Mouse (Mus musculus) hindbrain, embryonic 13.5 days (tissue): ENCODE measurements around the gene Ddah1. TPM values are rescaled to one million over a fixed set of nuclear protein-coding genes. Genes with fewer than 3 reads are reported as not detected.

Source experiments
- ATAC-seq: fragments of 200-750 bp; cut with Nextera tagmentation; 2 replicates; pipeline ENCODE4 v1.8.0; 2017; ENCODE audit warnings: moderate TSS enrichment; ENCODE audit not compliant: low FRiP score
- H3K27ac ChIP-seq: fragments of 300-500 bp; sonication (generic); 2 replicates; pipeline ENCODE4 v1.5.1; 2015; ENCODE audit warnings: inconsistent platforms, mild to moderate bottlenecking, moderate library complexity
- H3K27me3 ChIP-seq: fragments of 300-500 bp; sonication (generic); 2 replicates; pipeline ENCODE4 v1.6.1; 2015; ENCODE audit warnings: mild to moderate bottlenecking, inconsistent platforms
- H3K36me3 ChIP-seq: fragments of 300-500 bp; sonication (generic); 2 replicates; pipeline ENCODE4 v1.6.1; 2015; ENCODE audit warnings: mild to moderate bottlenecking, inconsistent platforms
- H3K4me1 ChIP-seq: fragments of 300-500 bp; sonication (generic); replicated peaks from 2 replicates; pipeline ENCODE4 v1.6.1; 2015; ENCODE audit warnings: inconsistent platforms
- H3K4me2 ChIP-seq: fragments of 300-500 bp; sonication (generic); 2 replicates; pipeline ENCODE4 v1.6.1; 2015; ENCODE audit warnings: inconsistent platforms, mild to moderate bottlenecking, moderate library complexity
- H3K4me3 ChIP-seq: fragments of 300-500 bp; sonication (generic); 2 replicates; pipeline ENCODE4 v1.5.1; 2015; ENCODE audit warnings: mild to moderate bottlenecking, inconsistent platforms
- H3K9ac ChIP-seq: fragments of 300-500 bp; sonication (generic); 2 replicates; pipeline ENCODE4 v1.6.1; 2015; ENCODE audit warnings: mild to moderate bottlenecking, inconsistent platforms
- H3K9me3 ChIP-seq: fragments of 300-500 bp; sonication (generic); 2 replicates; pipeline ENCODE4 v1.6.1; 2016; ENCODE audit warnings: inconsistent platforms
- WGBS: fragments of 180-500 bp; shearing (Covaris S2); methylation state at CpG from one replicate; pipeline ENCODE4 v1.1.7; 2015; 5-methylcytosine and 5-hydroxymethylcytosine counted together
- polyA plus RNA-seq: library from polyadenylated mRNA; unstranded; fragments of >200 nt; fragmentation: Nextera tagmentation; extraction: Ambion mirVana; gene quantifications from 2 replicates; pipeline ENCODE4 v1.2.1, GENCODE M21; 2015

Ddah1 gene
- polyA plus RNA-seq, 1 experiment from 2014 or later, result 75.7 TPM

- Histone ChIP-seq H3K4me3 (no peak overlapping the region), H3K36me3 (no peaks in the 10 kb centered on the region), H3K27ac (no peak overlapping the region), H3K27me3 (no peaks in the 10 kb centered on the region), H3K9me3 (no peaks in the 10 kb centered on the region), H3K9ac (no peak overlapping the region), H3K4me2 (no peak overlapping the region), H3K4me1 (peaks cover 10% of the 10 kb centered on the region; the same call in 1 of the 2 replicates)
- no peak for ATAC-seq
- WGBS, result 75% methylated on average over 9 of the region's 9 CpGs
Observed at GRCm38 (mm10) chr3:145743476-145744027, 14.9 kb upstream of the Ddah1 start.

- ATAC-seq, result no peak
- Histone ChIP-seq H3K4me3 (no peak overlapping the region), H3K9ac (no peak overlapping the region), H3K36me3 (no peaks in the 10 kb centered on the region), H3K27me3 (no peaks in the 10 kb centered on the region), H3K27ac (no peak overlapping the region), H3K4me1 (peaks cover under 1% of the 10 kb centered on the region; the same call in 1 of the 2 replicates), H3K4me2 (no peak overlapping the region), H3K9me3 (no peaks in the 10 kb centered on the region)
- 84% methylated on average over 1 of the region's 1 CpGs for whole genome bisulfite sequencing
Observed at GRCm38 (mm10) chr3:145748626-145749025, 9.8 kb upstream of the Ddah1 start.

GRCm38 (mm10) chr3:145756457-145756856, 2.0 kb upstream of the Ddah1 start:
- WGBS, result 77% methylated on average over 8 of the region's 8 CpGs

GRCm38 (mm10) chr3:145757177-145757576, 1.3 kb upstream of the Ddah1 start:
- Histone ChIP-seq H3K36me3 (no peaks in the 10 kb centered on the region), H3K4me1 (peaks cover 34% of the 10 kb centered on the region), H3K9ac (no peak overlapping the region), H3K27me3 (peaks cover 8% of the 10 kb centered on the region; the same call in 1 of the 2 replicates), H3K9me3 (no peaks in the 10 kb centered on the region), H3K4me3 (no peak overlapping the region), H3K4me2 (no peak overlapping the region), H3K27ac (no peak overlapping the region)
- 72% methylated on average over 8 of the region's 8 CpGs for whole genome bisulfite sequencing
- ATAC-seq, result no peak

More at GRCm38 (mm10) chr3:145756457-145756856, 2.0 kb upstream of the Ddah1 start:
- no peaks in the 10 kb centered on the region for H3K9me3 ChIP-seq
- ATAC-seq, result no peak
- H3K9ac ChIP-seq, result no peak overlapping the region
- H3K36me3 ChIP-seq, result no peaks in the 10 kb centered on the region
- H3K27ac ChIP-seq, result no peak overlapping the region
- peaks cover 30% of the 10 kb centered on the region for H3K4me1 ChIP-seq
- H3K27me3 ChIP-seq, result peaks cover 8% of the 10 kb centered on the region; the same call in 1 of the 2 replicates
- no peak overlapping the region for H3K4me2 ChIP-seq
- H3K4me3 ChIP-seq, result no peak overlapping the region

GRCm38 (mm10) chr3:145757844-145758243, 631 bp upstream of the Ddah1 start:
- Histone ChIP-seq H3K27ac (no peak overlapping the region), H3K4me3 (peak overlapping the region; percentile 71; the same call in 1 of the 2 replicates), H3K4me1 (peaks cover 34% of the 10 kb centered on the region), H3K9ac (no peak overlapping the region), H3K27me3 (peaks cover 8% of the 10 kb centered on the region; the same call in 1 of the 2 replicates), H3K4me2 (peak overlapping the region; percentile 91), H3K36me3 (no peaks in the 10 kb centered on the region), H3K9me3 (no peaks in the 10 kb centered on the region)
- no peak for ATAC-seq
- 51% methylated on average over 4 of the region's 4 CpGs for WGBS

GRCm38 (mm10) chr3:145759379-145760209, 1.1 kb downstream of the Ddah1 start:
- 9% methylated on average over 14 of the region's 14 CpGs for WGBS
- Histone ChIP-seq H3K9ac (peak overlapping the region; percentile 94), H3K9me3 (no peaks in the 10 kb centered on the region), H3K27me3 (peaks cover 12% of the 10 kb centered on the region; the same call in 1 of the 2 replicates), H3K4me2 (peak overlapping the region; percentile 91), H3K4me3 (peak overlapping the region; percentile 71), H3K4me1 (peaks cover 37% of the 10 kb centered on the region), H3K36me3 (no peaks in the 10 kb centered on the region), H3K27ac (peak overlapping the region; percentile 92)
- peak; percentile 71; the same call in 1 of the 2 replicates for ATAC-seq

DNA sequence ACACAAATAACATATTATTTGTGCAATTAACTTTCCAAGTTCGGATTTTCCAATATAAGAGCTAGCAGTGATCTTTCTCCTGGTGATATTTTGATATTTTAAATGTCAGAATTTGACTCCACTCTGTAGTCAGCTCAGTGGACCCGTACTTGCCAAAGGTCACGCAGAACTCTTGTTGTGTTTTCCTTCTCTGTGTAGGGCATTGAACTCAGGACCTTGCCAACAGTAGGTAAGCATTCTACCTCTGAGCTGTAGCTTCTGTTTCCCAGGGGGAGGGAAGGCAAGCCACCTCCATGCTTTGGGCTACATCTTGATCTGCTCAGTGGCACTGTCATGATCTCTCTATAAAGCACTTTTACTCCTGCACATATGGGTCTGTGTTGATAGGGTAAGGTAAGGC, 2.1 kb downstream of the Ddah1 start:
- Histone ChIP-seq H3K4me3 (0 out of 2 replicates have a peak overlapping the region, but pooled peaks have one; percentile 71), H3K36me3 (no peaks in the 10 kb centered on the region), H3K9me3 (no peaks in the 10 kb centered on the region), H3K4me2 (peak overlapping the region; percentile 91), H3K27ac (no peak overlapping the region), H3K4me1 (peaks cover 46% of the 10 kb centered on the region), H3K9ac (no peak overlapping the region), H3K27me3 (peaks cover 12% of the 10 kb centered on the region; the same call in 1 of the 2 replicates)
- 94% methylated on average over 3 of the region's 3 CpGs for WGBS
- ATAC-seq, result no peak

GRCm38 (mm10) chr3:145761501-145762170, 3.2 kb downstream of the Ddah1 start:
- H3K4me2 ChIP-seq, result no peak overlapping the region
- H3K4me3 ChIP-seq, result no peak overlapping the region
- H3K27ac ChIP-seq, result no peak overlapping the region
- H3K9ac ChIP-seq, result no peak overlapping the region
- H3K9me3 ChIP-seq, result no peaks in the 10 kb centered on the region
- H3K4me1 ChIP-seq, result peaks cover 53% of the 10 kb centered on the region
- WGBS, result 61% methylated on average over 3 of the region's 3 CpGs
- ATAC-seq, result no peak
- peaks cover 12% of the 10 kb centered on the region; the same call in 1 of the 2 replicates for H3K27me3 ChIP-seq
- no peaks in the 10 kb centered on the region for H3K36me3 ChIP-seq

DNA sequence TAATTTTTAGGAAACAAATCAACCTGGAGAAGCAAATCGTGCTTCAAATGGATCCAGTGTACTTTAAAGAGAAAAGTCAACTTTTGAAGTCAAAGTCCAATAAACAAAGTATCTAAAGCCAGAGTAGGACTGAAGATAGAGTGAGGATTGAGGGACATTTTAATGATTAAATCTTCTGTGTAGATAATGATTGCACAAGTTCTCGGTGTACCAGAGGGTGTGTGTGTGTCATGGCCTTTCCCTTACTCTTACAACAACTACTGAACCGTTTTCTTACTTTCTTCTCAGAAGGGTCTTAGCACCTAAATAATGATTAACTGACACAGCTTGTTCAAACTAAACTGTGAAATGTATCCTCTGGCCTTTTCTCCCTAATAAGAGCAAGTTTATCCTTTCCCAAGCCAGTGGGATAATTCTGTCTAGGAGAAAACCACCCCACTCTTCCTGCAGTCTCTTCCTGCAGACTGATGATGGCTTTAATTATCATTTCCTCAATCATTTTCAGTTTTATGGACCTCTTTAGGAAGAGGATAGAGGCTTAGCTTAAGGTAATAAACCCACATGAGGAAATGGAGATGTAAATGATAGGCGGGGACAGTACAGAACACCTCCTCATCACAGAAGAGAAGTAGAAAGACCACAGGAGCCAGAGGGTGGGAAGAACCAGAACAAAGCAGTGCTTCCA, 4.6 kb downstream of the Ddah1 start:
- 87% methylated on average over 4 of the region's 4 CpGs for WGBS
- no peaks in the 10 kb centered on the region for H3K36me3 ChIP-seq
- no peak for ATAC-seq

GRCm38 (mm10) chr3:145763642-145763972, 5.1 kb downstream of the Ddah1 start:
- 92% methylated on average over 3 of the region's 3 CpGs for WGBS
- Histone ChIP-seq H3K9ac (no peak overlapping the region), H3K27ac (no peak overlapping the region), H3K4me1 (peaks cover 45% of the 10 kb centered on the region), H3K27me3 (peaks cover 7% of the 10 kb centered on the region; the same call in 1 of the 2 replicates), H3K4me2 (no peak overlapping the region), H3K9me3 (no peaks in the 10 kb centered on the region), H3K4me3 (no peak overlapping the region), H3K36me3 (no peaks in the 10 kb centered on the region)
- ATAC-seq, result no peak

More for the DNA sequence above, 4.6 kb downstream of the Ddah1 start:
- Histone ChIP-seq H3K27ac (no peak overlapping the region), H3K27me3 (peaks cover 7% of the 10 kb centered on the region; the same call in 1 of the 2 replicates), H3K9ac (no peak overlapping the region), H3K9me3 (no peaks in the 10 kb centered on the region), H3K4me1 (peaks cover 48% of the 10 kb centered on the region), H3K4me3 (no peak overlapping the region), H3K4me2 (no peak overlapping the region)

DNA sequence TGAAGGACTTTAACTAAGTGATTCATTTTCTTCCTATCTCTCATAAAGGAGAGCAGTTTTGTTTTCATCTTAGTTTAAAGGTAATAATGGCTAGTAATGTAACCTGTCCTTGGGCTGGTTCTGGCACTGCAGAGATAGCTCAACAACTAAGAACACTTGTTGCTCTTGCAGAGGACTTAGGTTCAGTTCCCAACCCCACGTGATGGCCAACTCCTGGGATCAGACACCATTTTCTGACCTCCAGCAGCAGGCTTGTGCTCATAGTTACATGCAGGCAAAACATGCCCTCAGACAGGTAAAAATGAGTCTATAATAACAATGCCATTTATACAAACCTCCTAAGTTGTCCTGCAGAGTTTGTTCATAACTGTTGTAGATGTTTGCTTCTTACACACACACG, 5.9 kb downstream of the Ddah1 start:
- ATAC-seq, result no peak
- H3K27ac ChIP-seq, result no peak overlapping the region
- H3K9ac ChIP-seq, result no peak overlapping the region
- no peak overlapping the region for H3K4me3 ChIP-seq
- peaks cover 40% of the 10 kb centered on the region for H3K4me1 ChIP-seq
- peaks cover 7% of the 10 kb centered on the region; the same call in 1 of the 2 replicates for H3K27me3 ChIP-seq
- H3K36me3 ChIP-seq, result no peaks in the 10 kb centered on the region
- no peak overlapping the region for H3K4me2 ChIP-seq
- no peaks in the 10 kb centered on the region for H3K9me3 ChIP-seq
- 91% methylated on average over 2 of the region's 2 CpGs for WGBS

- ATAC-seq, result no peak
- 0 out of 2 replicates have a peak, but pooled peaks cover 4% of the 10 kb centered on the region for H3K27me3 ChIP-seq
- no peaks in the 10 kb centered on the region for H3K9me3 ChIP-seq
- WGBS, result 91% methylated on average over 4 of the region's 4 CpGs
- H3K9ac ChIP-seq, result no peak overlapping the region
- H3K4me1 ChIP-seq, result peaks cover 19% of the 10 kb centered on the region
- H3K4me3 ChIP-seq, result no peak overlapping the region
- H3K4me2 ChIP-seq, result no peak overlapping the region
- H3K27ac ChIP-seq, result no peak overlapping the region
- no peaks in the 10 kb centered on the region for H3K36me3 ChIP-seq
Observed at GRCm38 (mm10) chr3:145768439-145768838, 10.0 kb downstream of the Ddah1 start.
